Mouse (Mus musculus) CH12.LX (cell line): Measurements from ENCODE around the gene Cep78. TPM values are rescaled to one million over a fixed set of nuclear protein-coding genes. Genes with fewer than 3 reads are reported as not detected.

Source experiments
- DNase-seq: peaks from one replicate; pipeline ENCODE4 v3.0.0-alpha.2; 2013; ENCODE audit errors: extremely low read depth
- H3K27ac ChIP-seq: 2 replicates; pipeline ENCODE4 v1.5.1; 2012; ENCODE audit warnings: low read depth, mild to moderate bottlenecking, control low read depth, moderate library complexity; ENCODE audit not compliant: insufficient read depth
- H3K27me3 ChIP-seq: replicated peaks from 2 replicates; pipeline ENCODE3; 2012; ENCODE audit warnings: inconsistent platforms
- H3K36me3 ChIP-seq, 2 experiments: replicated peaks in 1 of 2; 2 replicates each; pipeline versions ENCODE3 to v1.6.1; 2012; ENCODE audit warnings: inconsistent platforms in 1 of 2, low read length in 1 of 2, mild to moderate bottlenecking in 1 of 2, mixed read lengths in 1 of 2, moderate library complexity in 1 of 2; ENCODE audit not compliant: control insufficient read depth in 1 of 2, insufficient read depth in 1 of 2
- H3K4me1 ChIP-seq, 2 experiments: 2 replicates each; pipeline ENCODE4 v1.6.1; 2012; ENCODE audit warnings: inconsistent platforms in 1 of 2, moderate library complexity in 1 of 2; ENCODE audit not compliant: insufficient read depth in 2 of 2, control insufficient read depth in 1 of 2
- H3K4me2 ChIP-seq: 2 replicates; pipeline ENCODE4 v1.6.1; 2012; ENCODE audit warnings: low read depth, mild to moderate bottlenecking, control low read depth; ENCODE audit not compliant: poor library complexity, insufficient read depth, severe bottlenecking
- H3K4me3 ChIP-seq, 3 experiments: fragments of 150-350 bp in 1 of 3; sonication (generic) in 1 of 3; replicated peaks in 1 of 3; 2 replicates each; pipeline versions ENCODE3 to v1.5.1; 2011 to 2012; ENCODE audit warnings: low read depth in 2 of 3, low read length in 2 of 3, mild to moderate bottlenecking in 2 of 3, moderate library complexity in 2 of 3, control low read depth in 1 of 3, improper control_type of control experiment in 1 of 3, inconsistent platforms in 1 of 3, mixed read lengths in 1 of 3; ENCODE audit not compliant: poor library complexity in 1 of 3
- H3K79me2 ChIP-seq: replicated peaks from 2 replicates; pipeline ENCODE4 v1.6.1; 2012; ENCODE audit warnings: mild to moderate bottlenecking, moderate library complexity; ENCODE audit not compliant: control insufficient read depth, poor library complexity, insufficient read depth, severe bottlenecking; ENCODE audit errors: extremely low read depth
- H3K9ac ChIP-seq: 2 replicates; pipeline ENCODE4 v1.6.1; 2012; ENCODE audit warnings: low read depth, mild to moderate bottlenecking, control low read depth, moderate library complexity; ENCODE audit not compliant: insufficient read depth
- H3K9me3 ChIP-seq: replicated peaks from 2 replicates; pipeline ENCODE3; 2012; ENCODE audit warnings: low read length, inconsistent platforms, mixed read lengths
- CHD1 ChIP-seq: IDR thresholded peaks from 2 replicates; pipeline ENCODE4 v1.6.1; 2012; ENCODE audit warnings: low read depth, low read length, improper control_type of control experiment, inconsistent platforms
- CTCF ChIP-seq, 2 experiments: IDR thresholded peaks in 1 of 2; conservative IDR thresholded peaks in 1 of 2; 2 replicates each; pipeline ENCODE4 v1.5.1; 2011 to 2012; ENCODE audit warnings: low read depth in 2 of 2, low read length in 2 of 2, improper control_type of control experiment in 1 of 2, inconsistent platforms in 1 of 2, mild to moderate bottlenecking in 1 of 2, moderate library complexity in 1 of 2
- E2F4 ChIP-seq: IDR thresholded peaks from 2 replicates; pipeline ENCODE4 v1.6.1; 2011; ENCODE audit warnings: low read depth, low read length, improper control_type of control experiment; ENCODE audit not compliant: insufficient replicate concordance
- ELF1 ChIP-seq: IDR thresholded peaks from 2 replicates; pipeline ENCODE4 v1.6.1; 2014; ENCODE audit warnings: low read depth, mild to moderate bottlenecking, inconsistent platforms, low read length, improper control_type of control experiment
- GABPA ChIP-seq: IDR thresholded peaks from 2 replicates; pipeline ENCODE4 v1.6.1; 2012; ENCODE audit warnings: low read depth, low read length, improper control_type of control experiment, inconsistent platforms; ENCODE audit not compliant: insufficient replicate concordance
- HCFC1 ChIP-seq: IDR thresholded peaks from 2 replicates; pipeline ENCODE4 v1.6.1; 2012; ENCODE audit warnings: low read depth, mild to moderate bottlenecking, inconsistent platforms, low read length, improper control_type of control experiment
- IRF4 ChIP-seq: IDR thresholded peaks from 2 replicates; pipeline ENCODE4 v1.6.1; 2014; ENCODE audit warnings: low read depth, mild to moderate bottlenecking, inconsistent platforms, low read length, improper control_type of control experiment
- JUND ChIP-seq: conservative IDR thresholded peaks from 2 replicates; pipeline ENCODE4 v1.6.1; 2011; ENCODE audit warnings: low read depth, low read length, improper control_type of control experiment
- MAFK ChIP-seq: IDR thresholded peaks from 2 replicates; pipeline ENCODE4 v1.6.1; 2011; ENCODE audit warnings: low read length, improper control_type of control experiment; ENCODE audit not compliant: insufficient replicate concordance
- MAX ChIP-seq: IDR thresholded peaks from 2 replicates; pipeline ENCODE4 v1.6.1; 2011; ENCODE audit warnings: low read length, improper control_type of control experiment
- MAZ ChIP-seq: IDR thresholded peaks from 2 replicates; pipeline ENCODE4 v1.6.1; 2012; ENCODE audit warnings: low read depth, mild to moderate bottlenecking, inconsistent platforms, low read length, improper control_type of control experiment, moderate library complexity
- MEF2A ChIP-seq: IDR thresholded peaks from 2 replicates; pipeline ENCODE4 v1.6.1; 2014; ENCODE audit warnings: low read depth, mild to moderate bottlenecking, inconsistent platforms, low read length, improper control_type of control experiment, borderline replicate concordance
- MXI1 ChIP-seq: IDR thresholded peaks from 2 replicates; pipeline ENCODE4 v1.6.1; 2011; ENCODE audit warnings: mild to moderate bottlenecking, low read depth, low read length, improper control_type of control experiment
- MYC ChIP-seq: IDR thresholded peaks from 2 replicates; pipeline ENCODE4 v1.6.1; 2011; ENCODE audit warnings: low read depth, mild to moderate bottlenecking, improper control_type of control experiment, low read length
- NELFE ChIP-seq: IDR thresholded peaks from 2 replicates; pipeline ENCODE4 v1.6.1; 2011; ENCODE audit warnings: low read depth, low read length, improper control_type of control experiment
- PAX5 ChIP-seq: IDR thresholded peaks from 2 replicates; pipeline ENCODE4 v1.6.1; 2012; ENCODE audit warnings: low read length, inconsistent platforms, mixed read lengths
- POLR2A ChIP-seq: IDR thresholded peaks from 2 replicates; pipeline ENCODE4 v1.6.1; 2011; ENCODE audit warnings: low read depth, mild to moderate bottlenecking, improper control_type of control experiment, low read length
- RCOR1 ChIP-seq: conservative IDR thresholded peaks from 2 replicates; pipeline ENCODE4 v1.6.1; 2012; ENCODE audit warnings: low read depth, mild to moderate bottlenecking, inconsistent platforms, low read length, improper control_type of control experiment
- SMC3 ChIP-seq: IDR thresholded peaks from 2 replicates; pipeline ENCODE4 v1.6.1; 2011; ENCODE audit warnings: low read depth, low read length, improper control_type of control experiment
- TBP ChIP-seq: conservative IDR thresholded peaks from 2 replicates; pipeline ENCODE4 v1.6.1; 2011; ENCODE audit warnings: low read depth, low read length, improper control_type of control experiment
- TCF12 ChIP-seq: IDR thresholded peaks from 2 replicates; pipeline ENCODE4 v1.6.1; 2014; ENCODE audit warnings: low read depth, mild to moderate bottlenecking, inconsistent platforms, low read length, improper control_type of control experiment
- USF1 ChIP-seq: IDR thresholded peaks from 2 replicates; pipeline ENCODE4 v1.6.1; 2014; ENCODE audit warnings: low read depth, mild to moderate bottlenecking, inconsistent platforms, low read length, improper control_type of control experiment
- USF2 ChIP-seq: conservative IDR thresholded peaks from 2 replicates; pipeline ENCODE4 v1.6.1; 2011; ENCODE audit warnings: low read depth, low read length, improper control_type of control experiment
- ZC3H11A ChIP-seq: IDR thresholded peaks from 2 replicates; pipeline ENCODE4 v1.6.1; 2012; ENCODE audit warnings: low read depth, mild to moderate bottlenecking, inconsistent platforms, low read length, improper control_type of control experiment
- ZMIZ1 ChIP-seq: IDR thresholded peaks from 2 replicates; pipeline ENCODE4 v1.6.1; 2012; ENCODE audit warnings: low read depth, mild to moderate bottlenecking, inconsistent platforms, low read length, improper control_type of control experiment
- ZNF384 ChIP-seq: IDR thresholded peaks from 2 replicates; pipeline ENCODE4 v1.6.1; 2012; ENCODE audit warnings: low read depth, low read length, improper control_type of control experiment, inconsistent platforms
- dilution Hi-C: fragments of 300-500 bp; cut with MboI; formaldehyde crosslinking; loops from 2 replicates; pipeline ENCODE4 v1.14.3; 2020; ENCODE audit warnings: low sequenced_read_pairs; ENCODE audit not compliant: extremely low pct_unique_long_range_greater_than_20kb, extremely low pct_ligation_motif_present
- in situ Hi-C: fragments of 300-500 bp; cut with MboI; formaldehyde crosslinking; loops from 3 replicates; pipeline ENCODE4 v1.14.3; 2019; ENCODE audit warnings: low sequenced_read_pairs, low pct_ligation_motif_present, low pct_unique_long_range_greater_than_20kb, mixed read lengths
- polyA plus RNA-seq: library from polyadenylated mRNA; unstranded; fragments of >175 nt; gene quantifications from 2 replicates; pipeline ENCODE4 v1.2.1, GENCODE M21; 2012; ENCODE audit warnings: low read depth; ENCODE audit not compliant: insufficient read length
- total RNA-seq, 2 experiments: library from RNA; depleted of rRNA; stranded (reverse); fragments of 300-350 nt in 1 of 2; fragments of >200 nt in 1 of 2; gene quantifications; 2 replicates each; pipeline ENCODE4 v1.2.3; 2012 to 2014

Cep78 gene
- total and polyA plus RNA-seq, 3 experiments = 9.9 to 18.3 (median 11.7) TPM

GRCm38 (mm10) chr19:15948867-15949266 lies 35.9 kb downstream of the Cep78 start:
- Histone ChIP-seq H3K9ac (no peak overlapping the region), H3K4me3 (no peak overlapping the region), H3K27me3 (no peaks in the 10 kb centered on the region), H3K4me1 (peaks cover 0 to 16% of the 10 kb centered on the region in 2 experiments; a peak in 3 of 4 replicates), H3K4me2 (no peak overlapping the region), H3K9me3 (no peaks in the 10 kb centered on the region), H3K79me2 (no peaks in the 10 kb centered on the region), H3K27ac (no peak overlapping the region), H3K36me3 (no peaks in the 10 kb centered on the region)
- no peak for DNase-seq
- dilution Hi-C loops = no loop called here
- in situ Hi-C loops = no loop called here
- TF ChIP-seq ELF1 = no peak
- TF ChIP-seq CHD1 = no peak
- TF ChIP-seq JUND = no peak
- no peak for TF ChIP-seq MYC
- no peak for TF ChIP-seq POLR2A
- TF ChIP-seq MEF2A = no peak
- no peak for TF ChIP-seq HCFC1
- TF ChIP-seq ZNF384 = no peak
- no peak for TF ChIP-seq MAX
- TF ChIP-seq MAFK = no peak
- TF ChIP-seq GABPA = no peak
- no peak for TF ChIP-seq TBP
- TF ChIP-seq TCF12 = no peak
- TF ChIP-seq E2F4 = no peak
- no peak for TF ChIP-seq USF1
- TF ChIP-seq RCOR1 = no peak
- TF ChIP-seq NELFE = no peak
- no peak for TF ChIP-seq USF2

GRCm38 (mm10) chr19:15948426-15948825 lies 36.4 kb downstream of the Cep78 start:
- H3K36me3 ChIP-seq = no peaks in the 10 kb centered on the region
- H3K79me2 ChIP-seq = no peaks in the 10 kb centered on the region
- in situ Hi-C loops = no loop called here
- H3K9me3 ChIP-seq = no peaks in the 10 kb centered on the region
- H3K27ac ChIP-seq = no peak overlapping the region
- DNase-seq = no peak
- no peak overlapping the region for H3K9ac ChIP-seq
- dilution Hi-C loops = no loop called here
- TF ChIP-seq HCFC1 (no peak), PAX5 (no peak), SMC3 (no peak), E2F4 (no peak), MXI1 (no peak), MAZ (no peak), IRF4 (no peak), MAX (no peak), POLR2A (no peak), CTCF (conservative IDR thresholded peaks at IDR 0.05 in 1 of 2, IDR thresholded peaks at IDR 0.05 in 1 of 2; ENCODE audit: low read depth in 2 of 2, low read length in 2 of 2) (no peak), ZNF384 (no peak), ZMIZ1 (no peak), ZC3H11A (no peak)
- peaks cover 0 to 16% of the 10 kb centered on the region in 2 experiments; a peak in 3 of 4 replicates for H3K4me1 ChIP-seq
- H3K4me2 ChIP-seq = no peak overlapping the region
- no peak overlapping the region for H3K4me3 ChIP-seq
- no peaks in the 10 kb centered on the region for H3K27me3 ChIP-seq
